Mouse (Mus musculus) lung, adult 2 months (tissue): ENCODE measurements around the gene Hist1h3d.

Experiments used
- CTCF ChIP-seq: fragments of 200-500 bp; IDR thresholded peaks from 2 replicates; pipeline ENCODE4 v1.5.1; 2011; ENCODE audit warnings: mild to moderate bottlenecking, low read length, control low read depth; ENCODE audit not compliant: insufficient read depth
- POLR2A ChIP-seq: fragments of 200-500 bp; IDR thresholded peaks from 2 replicates; pipeline ENCODE4 v1.6.1; 2011; ENCODE audit warnings: low read depth, mild to moderate bottlenecking, control low read depth, low read length, borderline replicate concordance; ENCODE audit errors: extremely low read depth

DNA sequence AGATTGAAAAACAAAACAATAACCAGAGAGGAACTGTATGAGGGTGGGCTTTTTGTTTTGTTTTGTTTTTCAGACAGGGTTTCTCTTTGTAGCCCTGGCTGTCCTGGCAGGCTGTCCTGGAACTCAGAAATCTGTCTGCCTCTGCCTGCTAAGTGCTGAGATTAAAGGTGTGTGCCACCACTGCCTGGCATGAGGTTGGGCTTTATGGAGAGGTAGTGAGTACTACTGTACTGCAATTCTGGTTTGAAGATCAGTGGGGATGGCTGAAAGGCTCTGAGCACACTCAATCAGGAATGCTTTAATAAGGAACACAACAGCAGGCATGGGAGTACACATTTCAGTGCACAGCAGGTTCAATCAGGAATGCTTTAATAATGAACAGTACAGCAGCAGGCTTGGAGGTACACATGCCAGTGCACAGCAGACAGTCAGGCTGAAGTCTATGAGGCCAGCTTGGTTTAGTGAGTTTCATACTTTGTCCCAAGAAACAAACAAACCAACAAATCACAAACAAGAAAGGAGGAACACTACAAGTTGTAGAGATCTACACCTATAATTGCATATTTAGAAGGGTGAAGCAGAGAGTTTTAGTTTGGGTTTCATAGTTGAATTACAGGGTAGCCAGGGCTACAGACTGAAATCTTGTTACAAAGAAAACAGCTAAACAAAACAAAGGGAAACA is 8.0 kb downstream of the Hist1h3d start:
- TF ChIP-seq CTCF (no peak), POLR2A (no peak)
